Mouse (Mus musculus) neural tube, embryonic 15.5 days (tissue): ENCODE data around the gene Trpm8. TPM values are rescaled to one million over a fixed set of nuclear protein-coding genes. Genes with fewer than 3 reads are reported as not detected.

Source experiments
- ATAC-seq: fragments of 200-750 bp; cut with Nextera tagmentation; 2 replicates; pipeline ENCODE4 v1.8.0; 2017; ENCODE audit warnings: mild to moderate bottlenecking, moderate TSS enrichment, moderate library complexity; ENCODE audit not compliant: low FRiP score
- H3K27ac ChIP-seq: fragments of 300-500 bp; sonication (generic); replicated peaks from 2 replicates; pipeline ENCODE4 v1.5.1; 2015; ENCODE audit warnings: mild to moderate bottlenecking, inconsistent platforms
- H3K27me3 ChIP-seq: fragments of 300-500 bp; sonication (generic); replicated peaks from 2 replicates; pipeline ENCODE4 v1.6.1; 2015; ENCODE audit warnings: inconsistent platforms
- H3K36me3 ChIP-seq: fragments of 300-500 bp; sonication (generic); 2 replicates; pipeline ENCODE4 v1.6.1; 2015; ENCODE audit warnings: inconsistent platforms
- H3K4me1 ChIP-seq: fragments of 300-500 bp; sonication (generic); 2 replicates; pipeline ENCODE4 v1.6.1; 2015; ENCODE audit warnings: inconsistent platforms
- H3K4me2 ChIP-seq: fragments of 300-500 bp; sonication (generic); 2 replicates; pipeline ENCODE4 v1.6.1; 2015; ENCODE audit warnings: inconsistent platforms, mild to moderate bottlenecking, moderate library complexity
- H3K4me3 ChIP-seq: fragments of 300-500 bp; sonication (generic); replicated peaks from 2 replicates; pipeline ENCODE4 v1.5.1; 2015; ENCODE audit warnings: mild to moderate bottlenecking, inconsistent platforms
- H3K9ac ChIP-seq: fragments of 300-500 bp; sonication (generic); replicated peaks from 2 replicates; pipeline ENCODE4 v1.6.1; 2015; ENCODE audit warnings: mild to moderate bottlenecking, inconsistent platforms
- H3K9me3 ChIP-seq: fragments of 300-500 bp; sonication (generic); replicated peaks from 2 replicates; pipeline ENCODE4 v1.6.1; 2016; ENCODE audit warnings: inconsistent platforms
- WGBS: fragments of 180-500 bp; shearing (Covaris S2); methylation state at CpG from one replicate; pipeline ENCODE4 v1.1.7; 2015; ENCODE audit warnings: mixed read lengths; 5-methylcytosine and 5-hydroxymethylcytosine counted together
- polyA plus RNA-seq: library from polyadenylated mRNA; unstranded; fragments of >200 nt; fragmentation: Nextera tagmentation; extraction: Ambion mirVana; gene quantifications from 2 replicates; pipeline ENCODE4 v1.2.1, GENCODE M21; 2015

Gene Trpm8
- 0.11 and 0.14 TPM in 2 replicates for polyA plus RNA-seq

GRCm38 (mm10) chr1:88277098-88277817 lies at the start of gene Trpm8, which contains the start of gene Hjurp:
Gene Trpm8 (plus strand): TSS chr1:88277661.
Gene Hjurp (minus strand): TSS chr1:88277633.
- 0 out of 2 replicates have a peak, but pooled peaks cover 4% of the 10 kb centered on the region for H3K27me3 ChIP-seq
- peak; percentile 98 for ATAC-seq
- H3K36me3 ChIP-seq = peaks cover 24% of the 10 kb centered on the region
- WGBS = under 1% methylated on average over 50 of the region's 50 CpGs
- peak within 1 kb of the TSS; percentile 72 for H3K27ac ChIP-seq
- peak within 1 kb of the TSS; percentile 61 for H3K4me2 ChIP-seq
- H3K4me3 ChIP-seq = peak within 1 kb of the TSS; percentile 46
- H3K9me3 ChIP-seq = peaks cover 8% of the 10 kb centered on the region
- H3K9ac ChIP-seq = peak within 1 kb of the TSS; percentile 61
- H3K4me1 ChIP-seq = peaks cover 28% of the 10 kb centered on the region

- Histone ChIP-seq H3K36me3 (no peaks in the 10 kb centered on the region), H3K4me1 (no peaks in the 10 kb centered on the region), H3K9me3 (peaks cover 78% of the 10 kb centered on the region), H3K27me3 (no peaks in the 10 kb centered on the region), H3K4me3 (no peak overlapping the region), H3K9ac (no peak overlapping the region), H3K27ac (no peak overlapping the region), H3K4me2 (no peak overlapping the region)
- ATAC-seq = no peak
- WGBS = 72% methylated on average over 7 of the region's 7 CpGs
Observed at GRCm38 (mm10) chr1:88228121-88228520, 49.3 kb upstream of the Trpm8 start.

GRCm38 (mm10) chr1:88229566-88229965 lies 47.9 kb upstream of the Trpm8 start:
- WGBS = 83% methylated on average over 3 of the region's 3 CpGs
- ATAC-seq = no peak
- H3K4me1 ChIP-seq = no peaks in the 10 kb centered on the region
- peaks cover 91% of the 10 kb centered on the region for H3K9me3 ChIP-seq
- H3K27me3 ChIP-seq = no peaks in the 10 kb centered on the region
- no peak overlapping the region for H3K9ac ChIP-seq
- no peak overlapping the region for H3K4me3 ChIP-seq
- no peak overlapping the region for H3K4me2 ChIP-seq
- no peaks in the 10 kb centered on the region for H3K36me3 ChIP-seq
- no peak overlapping the region for H3K27ac ChIP-seq

- Histone ChIP-seq H3K27me3 (no peaks in the 10 kb centered on the region), H3K36me3 (no peaks in the 10 kb centered on the region), H3K4me2 (no peak overlapping the region), H3K9ac (no peak overlapping the region), H3K4me1 (no peaks in the 10 kb centered on the region), H3K4me3 (no peak overlapping the region), H3K9me3 (peaks cover 95% of the 10 kb centered on the region), H3K27ac (no peak overlapping the region)
- no peak for ATAC-seq
- WGBS = 88% methylated on average over 5 of the region's 5 CpGs
Observed at GRCm38 (mm10) chr1:88229986-88230385, 47.5 kb upstream of the Trpm8 start.

GRCm38 (mm10) chr1:88230421-88230820 lies 47.0 kb upstream of the Trpm8 start:
- H3K9me3 ChIP-seq = peaks cover 98% of the 10 kb centered on the region
- 73% methylated on average over 7 of the region's 7 CpGs for WGBS
- no peaks in the 10 kb centered on the region for H3K27me3 ChIP-seq
- H3K4me3 ChIP-seq = no peak overlapping the region
- H3K27ac ChIP-seq = no peak overlapping the region
- H3K9ac ChIP-seq = no peak overlapping the region
- no peaks in the 10 kb centered on the region for H3K4me1 ChIP-seq
- no peaks in the 10 kb centered on the region for H3K36me3 ChIP-seq
- H3K4me2 ChIP-seq = no peak overlapping the region
- ATAC-seq = no peak

- Histone ChIP-seq H3K4me3 (no peak overlapping the region), H3K4me1 (no peaks in the 10 kb centered on the region), H3K27me3 (no peaks in the 10 kb centered on the region), H3K9ac (no peak overlapping the region), H3K36me3 (no peaks in the 10 kb centered on the region), H3K27ac (no peak overlapping the region), H3K9me3 (peaks cover 97% of the 10 kb centered on the region), H3K4me2 (no peak overlapping the region)
- WGBS = 80% methylated on average over 6 of the region's 6 CpGs
- ATAC-seq = no peak
Observed at GRCm38 (mm10) chr1:88230981-88231802, 46.3 kb upstream of the Trpm8 start.

GRCm38 (mm10) chr1:88231803-88232499 lies 45.5 kb upstream of the Trpm8 start:
- H3K4me2 ChIP-seq = no peak overlapping the region
- H3K27ac ChIP-seq = no peak overlapping the region
- H3K4me1 ChIP-seq = no peaks in the 10 kb centered on the region
- WGBS = 70% methylated on average over 7 of the region's 7 CpGs
- no peaks in the 10 kb centered on the region for H3K36me3 ChIP-seq
- H3K9me3 ChIP-seq = peaks cover 94% of the 10 kb centered on the region
- H3K27me3 ChIP-seq = no peaks in the 10 kb centered on the region
- no peak overlapping the region for H3K9ac ChIP-seq
- H3K4me3 ChIP-seq = no peak overlapping the region
- no peak for ATAC-seq

GRCm38 (mm10) chr1:88232664-88233380 lies 44.6 kb upstream of the Trpm8 start:
- 60% methylated on average over 3 of the region's 3 CpGs for WGBS
- H3K9me3 ChIP-seq = peaks cover 94% of the 10 kb centered on the region

GRCm38 (mm10) chr1:88233421-88234247 lies 43.8 kb upstream of the Trpm8 start:
- no peaks in the 10 kb centered on the region for H3K36me3 ChIP-seq
- no peak overlapping the region for H3K4me3 ChIP-seq
- H3K4me1 ChIP-seq = no peaks in the 10 kb centered on the region
- no peak overlapping the region for H3K9ac ChIP-seq
- no peaks in the 10 kb centered on the region for H3K27me3 ChIP-seq
- 71% methylated on average over 14 of the region's 14 CpGs for WGBS
- no peak overlapping the region for H3K27ac ChIP-seq
- H3K9me3 ChIP-seq = peaks cover 94% of the 10 kb centered on the region
- ATAC-seq = 0 out of 2 replicates have a peak, but pooled peaks have one; percentile 5
- H3K4me2 ChIP-seq = no peak overlapping the region

More at GRCm38 (mm10) chr1:88232664-88233380, 44.6 kb upstream of the Trpm8 start:
- Histone ChIP-seq H3K4me2 (no peak overlapping the region), H3K27me3 (no peaks in the 10 kb centered on the region), H3K27ac (no peak overlapping the region), H3K4me1 (no peaks in the 10 kb centered on the region), H3K4me3 (no peak overlapping the region), H3K9ac (no peak overlapping the region), H3K36me3 (no peaks in the 10 kb centered on the region)
- ATAC-seq = no peak

- no peak overlapping the region for H3K9ac ChIP-seq
- H3K27me3 ChIP-seq = no peaks in the 10 kb centered on the region
- H3K4me1 ChIP-seq = no peaks in the 10 kb centered on the region
- H3K36me3 ChIP-seq = no peaks in the 10 kb centered on the region
- H3K4me3 ChIP-seq = no peak overlapping the region
- ATAC-seq = no peak
- H3K27ac ChIP-seq = no peak overlapping the region
- H3K4me2 ChIP-seq = no peak overlapping the region
- 68% methylated on average over 4 of the region's 4 CpGs for WGBS
- peaks cover 94% of the 10 kb centered on the region for H3K9me3 ChIP-seq
Observed at GRCm38 (mm10) chr1:88234248-88234610, 43.2 kb upstream of the Trpm8 start.
